Mouse (Mus musculus) liver, adult 2 months (tissue): ENCODE data around the gene Zmiz2.

Experiments
- CTCF ChIP-seq: fragments of 200-500 bp; IDR thresholded peaks from 2 replicates; pipeline ENCODE4 v1.5.1; 2011; ENCODE audit warnings: low read depth, low read length, control low read depth
- POLR2A ChIP-seq: fragments of 200-500 bp; IDR thresholded peaks from 2 replicates; pipeline ENCODE4 v1.6.1; 2011; ENCODE audit warnings: low read length, control low read depth; ENCODE audit not compliant: insufficient read depth; ENCODE audit errors: extremely low read depth

DNA sequence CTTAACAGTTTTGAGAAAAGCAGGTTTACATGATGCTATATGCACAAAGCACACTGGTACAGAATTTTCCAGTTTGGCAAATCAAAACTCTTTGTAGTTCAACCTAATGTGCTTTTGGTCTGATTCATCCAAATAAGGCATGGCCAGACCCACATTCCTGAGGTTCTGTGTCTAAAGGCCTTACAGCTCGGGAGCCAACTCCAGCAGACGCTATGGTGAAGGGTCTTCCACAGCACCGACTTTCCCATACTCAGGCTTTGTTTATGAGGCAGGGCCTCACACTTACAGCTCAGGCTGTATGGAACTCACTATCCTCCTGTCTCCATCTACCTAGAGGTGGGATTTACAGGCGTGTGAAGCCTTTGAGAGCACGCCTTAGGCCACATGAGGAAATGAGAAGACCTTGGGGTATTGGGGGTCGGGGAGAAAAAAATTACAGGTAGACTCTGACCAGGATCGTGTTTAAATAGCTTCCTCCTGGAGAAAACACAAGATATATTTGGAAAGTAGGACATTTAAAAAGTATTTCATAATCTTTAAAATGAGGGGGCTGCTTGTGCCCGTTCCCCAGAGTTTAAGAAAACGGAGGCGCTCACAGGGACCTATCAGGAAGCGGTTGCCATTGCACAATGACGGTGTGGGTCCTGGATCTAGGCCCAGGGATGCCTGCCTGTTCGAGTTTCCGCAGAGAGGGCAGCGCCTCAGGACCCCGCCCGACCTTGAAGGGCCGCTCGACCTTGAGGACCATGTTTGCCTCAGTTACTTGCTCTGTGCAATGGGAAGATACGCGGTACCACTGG, 26.1 kb downstream of the Zmiz2 start, which contains the start of gene Ppia:
- TF ChIP-seq CTCF (no peak), POLR2A (0 out of 2 replicates have a peak, but pooled peaks have one; percentile 47)
